Mouse (Mus musculus): Measurements from ENCODE around the gene Olfr747. TPM values are rescaled to one million over a fixed set of nuclear protein-coding genes. Genes with fewer than 3 reads are reported as not detected.

Olfr747 gene
- not detected in 2 replicates for polyA plus RNA-seq (2012; rRNA removed)

DNA sequence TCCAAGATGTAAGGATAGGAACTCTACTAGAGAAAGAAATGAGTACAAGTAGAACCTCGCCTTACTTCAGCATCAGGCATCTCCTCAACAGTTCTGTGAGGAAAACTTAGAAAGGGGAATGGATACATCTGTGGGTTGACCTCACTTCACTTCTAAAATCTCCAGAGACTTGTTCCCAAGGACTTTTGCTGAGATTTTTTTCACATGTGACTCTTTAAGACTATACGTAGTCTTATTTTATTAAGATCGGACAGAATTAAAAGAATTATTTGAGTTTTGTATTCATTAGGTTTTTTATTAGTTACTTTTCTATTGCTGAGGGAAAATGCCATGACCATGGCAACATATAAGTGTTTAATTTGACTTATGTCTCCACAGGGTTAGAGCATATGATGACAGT, at the start of gene Olfr747:
TSS of gene Olfr747 (minus strand) at position 101 of the 400 bp plus-strand sequence.

GRCm38 (mm10) chr14:50707073-50707472, 14.1 kb upstream of the Olfr747 start, which contains the start of gene Olfr748:
Olfr748 (plus strand) TSS chr14:50707373.

DNA sequence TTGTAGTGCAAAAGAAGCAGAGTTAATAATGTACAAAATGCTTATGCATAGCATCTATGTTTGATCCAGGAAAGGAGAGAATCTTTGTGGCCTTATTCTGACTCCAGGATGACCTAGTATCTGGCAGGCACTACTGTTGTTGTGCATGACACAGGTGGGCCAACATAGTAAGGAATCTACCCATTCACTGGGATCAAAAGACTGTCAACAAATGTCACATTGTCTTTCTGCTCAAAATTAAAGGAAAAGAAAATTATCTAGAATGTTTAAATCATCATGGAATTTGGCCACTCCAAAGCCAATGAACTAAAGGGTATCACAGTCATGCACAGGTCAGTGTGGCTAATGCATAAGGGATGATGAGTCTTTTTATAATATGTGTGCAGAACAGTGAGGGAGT, 46.2 kb downstream of the Olfr747 start, which contains the start of gene Olfr746:
TSS of gene Olfr746 (plus strand) at position 301 of the 400 bp plus-strand sequence.

DNA sequence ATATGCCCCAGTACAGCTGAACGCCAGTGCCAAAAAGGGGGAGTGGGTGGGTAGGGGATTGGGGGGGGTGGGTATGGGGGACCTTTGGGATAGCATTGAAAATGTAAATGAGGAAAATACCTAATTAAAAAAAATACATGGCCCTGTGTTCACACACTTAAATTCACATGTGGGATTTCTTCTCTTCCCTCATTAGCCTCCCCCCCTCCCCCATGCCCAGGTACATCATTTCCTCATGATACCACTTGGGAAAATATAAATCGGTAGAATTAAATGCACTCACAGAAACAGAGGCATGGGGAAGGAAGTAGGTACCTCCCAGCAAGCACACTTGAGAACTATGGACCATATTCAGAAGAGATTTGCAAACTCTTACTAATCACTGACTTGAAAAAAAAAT, 53.9 kb downstream of the Olfr747 start, which contains the start of gene Olfr745:
TSS of gene Olfr745 (plus strand) at position 301 of the 400 bp plus-strand sequence.

Other genes with a start within 250 kb of the Olfr747 start
- not detected in 2 replicates for gene Olfr740, start 247.7 kb downstream of the Olfr747 start, polyA plus RNA-seq (2012; rRNA removed)
- not detected in 2 replicates for gene Olfr741, start 220.5 kb downstream of the Olfr747 start, polyA plus RNA-seq (2012; rRNA removed)
- not detected in 2 replicates for gene Olfr742, start 189.6 kb downstream of the Olfr747 start, polyA plus RNA-seq (2012; rRNA removed)
- not detected in 2 replicates for gene Olfr743, start 171.4 kb downstream of the Olfr747 start, polyA plus RNA-seq (2012; rRNA removed)
- gene Olfr744, start 78.3 kb downstream of the Olfr747 start, polyA plus RNA-seq (2012; rRNA removed) = not detected in 2 replicates
- gene Olfr745, start 53.8 kb downstream of the Olfr747 start, polyA plus RNA-seq (2012; rRNA removed) = not detected in 2 replicates
- not detected in 2 replicates for gene Olfr746, start 46.1 kb downstream of the Olfr747 start, polyA plus RNA-seq (2012; rRNA removed)
- gene Olfr748, start 14.2 kb upstream of the Olfr747 start, polyA plus RNA-seq (2012; rRNA removed) = not detected in 2 replicates
- gene Olfr749, start 51.9 kb upstream of the Olfr747 start, polyA plus RNA-seq (2012; rRNA removed) = not detected in 2 replicates
- gene Ttc5, start 92.3 kb upstream of the Olfr747 start, polyA plus RNA-seq (2012; rRNA removed) = 11.2 and 12.6 TPM in 2 replicates
- gene Ccnb1ip1, start 114.5 kb upstream of the Olfr747 start, polyA plus RNA-seq (2012; rRNA removed) = not detected in 2 replicates
- 37.8 and 40.4 TPM in 2 replicates for gene Parp2, start 114.6 kb upstream of the Olfr747 start, polyA plus RNA-seq (2012; rRNA removed)
- gene Tep1, start 177.4 kb upstream of the Olfr747 start, polyA plus RNA-seq (2012; rRNA removed) = 2.2 and 3.4 TPM in 2 replicates
- gene Klhl33, start 204.3 kb upstream of the Olfr747 start, polyA plus RNA-seq (2012; rRNA removed) = 0.16 and 0.18 TPM in 2 replicates
- gene Osgep, start 231.7 kb upstream of the Olfr747 start, polyA plus RNA-seq (2012; rRNA removed) = 36.9 and 37.6 TPM in 2 replicates
- gene Apex1, start 231.8 kb upstream of the Olfr747 start, polyA plus RNA-seq (2012; rRNA removed) = 52.4 and 58.5 TPM in 2 replicates
- gene Pip4p1, start 237.7 kb upstream of the Olfr747 start, polyA plus RNA-seq (2012; rRNA removed) = 22.8 and 28.6 TPM in 2 replicates
- gene Pnp, start 237.9 kb upstream of the Olfr747 start, polyA plus RNA-seq (2012; rRNA removed) = 75.3 and 96.8 TPM in 2 replicates